Mouse (Mus musculus): Measurements from ENCODE around the gene Gas7. TPM values are rescaled to one million over a fixed set of nuclear protein-coding genes. Genes with fewer than 3 reads are reported as not detected.
A peak's percentile ranks its signal among the peaks of the same experiment; 100 is the strongest.

Gas7 gene
- total and polyA plus RNA-seq, 2 experiments from 2014 or later = 46.8 to 76.0 TPM

GRCm38 (mm10) chr11:67509219-67509876, 54.1 kb downstream of the Gas7 start:
- Histone ChIP-seq H3K4me3 (ENCODE audit: low read length) (no peak overlapping the region), H3K36me3 (ENCODE audit: insufficient read depth, low read length) (no peaks in the 10 kb centered on the region), H3K4me2 (ENCODE audit: low read depth, low read length) (no peak overlapping the region), H3K9me3 (ENCODE audit: low read length) (no peaks in the 10 kb centered on the region), H3K4me1 (ENCODE audit: insufficient read depth, low read length) (no peaks in the 10 kb centered on the region; the same call in 1 of the 2 replicates), H3K27me3 (ENCODE audit: insufficient read depth, low read length) (no peaks in the 10 kb centered on the region), H3K27ac (no peak overlapping the region), H3K9ac (replicated peaks; ENCODE audit: low read length) (no peak overlapping the region)
- TF ChIP-seq CTCF (IDR thresholded peaks at IDR 0.05; ENCODE audit: low read depth) = no peak
- DNase-seq (ENCODE audit: low spot score) = no peak
- ATAC-seq = no peak
- WGBS = 53% methylated on average over 1 of the region's 1 CpGs

- H3K9me3 ChIP-seq (ENCODE audit: low read length) = no peaks in the 10 kb centered on the region
- no peak for DNase-seq (ENCODE audit: low spot score)
- H3K27me3 ChIP-seq (ENCODE audit: insufficient read depth, low read length) = no peaks in the 10 kb centered on the region
- 87% methylated on average over 4 of the region's 4 CpGs for WGBS
- TF ChIP-seq CTCF (IDR thresholded peaks at IDR 0.05; ENCODE audit: low read depth) = no peak
- no peak overlapping the region for H3K4me3 ChIP-seq (ENCODE audit: low read length)
- no peak overlapping the region for H3K4me2 ChIP-seq (ENCODE audit: low read depth, low read length)
- H3K9ac ChIP-seq (replicated peaks; ENCODE audit: low read length) = no peak overlapping the region
- no peak for ATAC-seq
- no peak overlapping the region for H3K27ac ChIP-seq
- H3K36me3 ChIP-seq (ENCODE audit: insufficient read depth, low read length) = no peaks in the 10 kb centered on the region
- no peaks in the 10 kb centered on the region; the same call in 1 of the 2 replicates for H3K4me1 ChIP-seq (ENCODE audit: insufficient read depth, low read length)
These were observed 55.6 kb downstream of the Gas7 start for GRCm38 (mm10) chr11:67510831-67511230.

GRCm38 (mm10) chr11:67513001-67513400, 57.8 kb downstream of the Gas7 start:
- Histone ChIP-seq H3K4me3 (ENCODE audit: low read length) (no peak overlapping the region), H3K27me3 (ENCODE audit: insufficient read depth, low read length) (no peaks in the 10 kb centered on the region), H3K4me1 (ENCODE audit: insufficient read depth, low read length) (no peaks in the 10 kb centered on the region; the same call in 1 of the 2 replicates), H3K36me3 (ENCODE audit: insufficient read depth, low read length) (no peaks in the 10 kb centered on the region), H3K9ac (replicated peaks; ENCODE audit: low read length) (no peak overlapping the region), H3K4me2 (ENCODE audit: low read depth, low read length) (no peak overlapping the region), H3K9me3 (ENCODE audit: low read length) (no peaks in the 10 kb centered on the region), H3K27ac (no peak overlapping the region)
- WGBS = 68% methylated on average over 4 of the region's 4 CpGs
- no peak for TF ChIP-seq CTCF (IDR thresholded peaks at IDR 0.05; ENCODE audit: low read depth)
- no peak for ATAC-seq
- DNase-seq (ENCODE audit: low spot score) = no peak

- Histone ChIP-seq H3K36me3 (ENCODE audit: insufficient read depth, low read length) (no peaks in the 10 kb centered on the region), H3K9me3 (ENCODE audit: low read length) (no peaks in the 10 kb centered on the region), H3K4me3 (ENCODE audit: low read length) (no peak overlapping the region), H3K4me2 (ENCODE audit: low read depth, low read length) (no peak overlapping the region), H3K27ac (no peak overlapping the region), H3K9ac (replicated peaks; ENCODE audit: low read length) (no peak overlapping the region), H3K4me1 (ENCODE audit: insufficient read depth, low read length) (no peaks in the 10 kb centered on the region; the same call in 1 of the 2 replicates), H3K27me3 (ENCODE audit: insufficient read depth, low read length) (no peaks in the 10 kb centered on the region)
- TF ChIP-seq CTCF (IDR thresholded peaks at IDR 0.05; ENCODE audit: low read depth) = peak; percentile 60
- ATAC-seq (no peak), DNase-seq (ENCODE audit: low spot score) (peak; percentile 23)
- 92% methylated on average over 8 of the region's 8 CpGs for WGBS
These were observed 59.2 kb downstream of the Gas7 start for GRCm38 (mm10) chr11:67514401-67514800.

- TF ChIP-seq CTCF (IDR thresholded peaks at IDR 0.05; ENCODE audit: low read depth) = no peak
- H3K27ac ChIP-seq = peak overlapping the region; percentile 20; the same call in 1 of the 2 replicates
- H3K36me3 ChIP-seq (ENCODE audit: insufficient read depth, low read length) = no peaks in the 10 kb centered on the region
- ATAC-seq = no peak
- H3K4me3 ChIP-seq (ENCODE audit: low read length) = no peak overlapping the region
- WGBS = 49% methylated on average over 5 of the region's 5 CpGs
- H3K27me3 ChIP-seq (ENCODE audit: insufficient read depth, low read length) = no peaks in the 10 kb centered on the region
- no peaks in the 10 kb centered on the region; the same call in 1 of the 2 replicates for H3K4me1 ChIP-seq (ENCODE audit: insufficient read depth, low read length)
- no peak for DNase-seq (ENCODE audit: low spot score)
- no peaks in the 10 kb centered on the region for H3K9me3 ChIP-seq (ENCODE audit: low read length)
- no peak overlapping the region for H3K4me2 ChIP-seq (ENCODE audit: low read depth, low read length)
- no peak overlapping the region for H3K9ac ChIP-seq (replicated peaks; ENCODE audit: low read length)
These were observed 60.0 kb downstream of the Gas7 start for GRCm38 (mm10) chr11:67515020-67515911.

- no peak for TF ChIP-seq CTCF (IDR thresholded peaks at IDR 0.05; ENCODE audit: low read depth)
- H3K27ac ChIP-seq = no peak overlapping the region
- H3K4me1 ChIP-seq (ENCODE audit: insufficient read depth, low read length) = no peaks in the 10 kb centered on the region; the same call in 1 of the 2 replicates
- H3K4me3 ChIP-seq (ENCODE audit: low read length) = no peak overlapping the region
- 80% methylated on average over 3 of the region's 3 CpGs for WGBS
- no peaks in the 10 kb centered on the region for H3K27me3 ChIP-seq (ENCODE audit: insufficient read depth, low read length)
- H3K36me3 ChIP-seq (ENCODE audit: insufficient read depth, low read length) = no peaks in the 10 kb centered on the region
- H3K9ac ChIP-seq (replicated peaks; ENCODE audit: low read length) = no peak overlapping the region
- DNase-seq (ENCODE audit: low spot score) (no peak), ATAC-seq (no peak)
- no peak overlapping the region for H3K4me2 ChIP-seq (ENCODE audit: low read depth, low read length)
- no peaks in the 10 kb centered on the region for H3K9me3 ChIP-seq (ENCODE audit: low read length)
These were observed 60.7 kb downstream of the Gas7 start for GRCm38 (mm10) chr11:67515912-67516305.

All from hindbrain, postnatal 0 days (tissue).